Mouse (Mus musculus): ENCODE results near the gene Hace1. TPM values are rescaled to one million over a fixed set of nuclear protein-coding genes. Genes with fewer than 3 reads are reported as not detected.

Gene Hace1
- polyA plus RNA-seq (2012; rRNA removed), result 31.9 and 35.0 TPM in 2 replicates

GRCm38 (mm10) chr10:45577731-45578297 is at the start of gene Hace1:
Hace1 (plus strand) TSS chr10:45577829.

Other genes starting within 250 kb of the Hace1 start
- gene Bves, start 242.1 kb upstream of the Hace1 start, polyA plus RNA-seq (2012; rRNA removed), result 0.95 and 2.0 TPM in 2 replicates
- gene Lin28b, start 91.4 kb upstream of the Hace1 start, polyA plus RNA-seq (2012; rRNA removed), result 12.8 and 15.3 TPM in 2 replicates

Measured in central nervous system, embryonic 18 days (tissue).